Mouse (Mus musculus): ENCODE results near the gene Romo1.
"Not testable (repeated sequence)": the region's sequence is repeated elsewhere in the genome, so short reads cannot be mapped to it uniquely, and the experiment has no call there.

Romo1 gene

GRCm38 (mm10) chr2:156180094-156180821 lies 36.4 kb downstream of the Romo1 start, which contains the start of gene Rbm39:
Rbm39 (minus strand) TSS chr2:156180238.
- peak; percentile 100 for DNase-seq

GRCm38 (mm10) chr2:156180824-156181590 lies 37.2 kb downstream of the Romo1 start:
- DNase-seq, result no peak

GRCm38 (mm10) chr2:156181592-156181991 lies 37.8 kb downstream of the Romo1 start:
- no peak for DNase-seq

GRCm38 (mm10) chr2:156189241-156189640 lies 45.4 kb downstream of the Romo1 start:
- DNase-seq, result not testable (repeated sequence)

GRCm38 (mm10) chr2:156190004-156190896 lies 46.4 kb downstream of the Romo1 start:
- no peak for DNase-seq

GRCm38 (mm10) chr2:156191540-156191939 lies 47.7 kb downstream of the Romo1 start:
- DNase-seq, result no peak

- DNase-seq, result no peak
Measured at GRCm38 (mm10) chr2:156192068-156192467, 48.2 kb downstream of the Romo1 start.

GRCm38 (mm10) chr2:156193066-156193862 lies 49.4 kb downstream of the Romo1 start:
- no peak for DNase-seq

- no peak for DNase-seq
Measured at GRCm38 (mm10) chr2:156194571-156194970, 50.7 kb downstream of the Romo1 start.
